Mouse (Mus musculus) cerebellum, adult 2 months (tissue): Measurements from ENCODE around the gene Kcnq2.

Source experiments
- CTCF ChIP-seq: fragments of 200-500 bp; IDR thresholded peaks from 2 replicates; pipeline ENCODE4 v1.5.1; 2011; ENCODE audit warnings: low read depth, mild to moderate bottlenecking, control low read depth, low read length, moderate library complexity, borderline replicate concordance; ENCODE audit not compliant: insufficient read depth
- POLR2A ChIP-seq: fragments of 200-500 bp; IDR thresholded peaks from 2 replicates; pipeline ENCODE4 v1.6.1; 2011; ENCODE audit warnings: low read length, control low read depth, borderline replicate concordance; ENCODE audit not compliant: insufficient read depth

DNA sequence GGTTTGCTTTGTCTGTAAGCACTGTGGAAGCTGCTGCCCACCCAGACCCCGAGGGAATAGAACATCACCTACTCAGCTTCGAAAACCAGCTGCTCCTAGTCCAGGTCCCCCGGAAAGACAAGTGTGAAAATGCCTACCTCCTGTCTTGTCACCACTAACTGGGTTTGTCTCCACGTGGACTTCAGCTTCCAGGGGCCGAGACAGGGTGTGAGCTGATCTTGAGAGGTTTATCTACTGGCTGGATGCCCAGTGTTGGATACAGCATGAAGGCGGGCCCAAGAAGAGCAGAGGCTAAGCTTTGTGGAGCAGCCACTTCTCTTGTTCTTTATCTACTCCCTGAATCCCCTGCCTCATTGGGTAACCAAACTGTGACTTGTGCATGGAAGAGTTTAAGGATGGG, 101.8 kb downstream of the Kcnq2 start:
- TF ChIP-seq POLR2A = no peak
- no peak for TF ChIP-seq CTCF
